Mouse (Mus musculus): Measurements from ENCODE around the gene L3mbtl1.

Gene L3mbtl1

GRCm38 (mm10) chr2:162991394-162992083 is 48.3 kb downstream of the L3mbtl1 start:
- Histone ChIP-seq H3K27me3 (ENCODE audit: insufficient read depth, low read length) (peaks cover 12% of the 10 kb centered on the region; the same call in 1 of the 2 replicates), H3K4me1 (replicated peaks; ENCODE audit: low read depth, low read length) (no peaks in the 10 kb centered on the region), H3K4me3 (replicated peaks; ENCODE audit: low read length) (no peak overlapping the region), H3K36me3 (ENCODE audit: insufficient read depth, low read length) (no peaks in the 10 kb centered on the region), H3K9me3 (ENCODE audit: low read length) (no peaks in the 10 kb centered on the region)
- no peak for TF ChIP-seq NANOG (IDR thresholded peaks at IDR 0.05; ENCODE audit: borderline replicate concordance, low read length)

- Histone ChIP-seq H3K27me3 (ENCODE audit: insufficient read depth, low read length) (peaks cover 7% of the 10 kb centered on the region; the same call in 1 of the 2 replicates), H3K4me1 (replicated peaks; ENCODE audit: low read depth, low read length) (peaks cover 3% of the 10 kb centered on the region), H3K4me3 (replicated peaks; ENCODE audit: low read length) (no peak overlapping the region), H3K36me3 (ENCODE audit: insufficient read depth, low read length) (no peaks in the 10 kb centered on the region), H3K9me3 (ENCODE audit: low read length) (no peaks in the 10 kb centered on the region)
- TF ChIP-seq POU5F1 (IDR thresholded peaks at IDR 0.05; ENCODE audit: borderline replicate concordance, low read length) (no peak), CTCF (conservative IDR thresholded peaks at IDR 0.05; ENCODE audit: low read length) (no peak), NANOG (IDR thresholded peaks at IDR 0.05; ENCODE audit: borderline replicate concordance, low read length) (no peak)
Measured at GRCm38 (mm10) chr2:162992084-162992437, 48.8 kb downstream of the L3mbtl1 start.

- Histone ChIP-seq H3K9me3 (ENCODE audit: low read length) (no peaks in the 10 kb centered on the region), H3K4me3 (replicated peaks; ENCODE audit: low read length) (no peak overlapping the region), H3K4me1 (replicated peaks; ENCODE audit: low read depth, low read length) (peaks cover 18% of the 10 kb centered on the region), H3K27me3 (ENCODE audit: insufficient read depth, low read length) (peaks cover 2% of the 10 kb centered on the region; the same call in 1 of the 2 replicates), H3K36me3 (ENCODE audit: insufficient read depth, low read length) (no peaks in the 10 kb centered on the region)
- TF ChIP-seq POU5F1 (IDR thresholded peaks at IDR 0.05; ENCODE audit: borderline replicate concordance, low read length) = no peak
- TF ChIP-seq NANOG (IDR thresholded peaks at IDR 0.05; ENCODE audit: borderline replicate concordance, low read length) = no peak
- TF ChIP-seq CTCF (conservative IDR thresholded peaks at IDR 0.05; ENCODE audit: low read length) = no peak
Measured at GRCm38 (mm10) chr2:162993881-162994616, 50.8 kb downstream of the L3mbtl1 start.

- Histone ChIP-seq H3K27me3 (ENCODE audit: insufficient read depth, low read length) (peaks cover 2% of the 10 kb centered on the region; the same call in 1 of the 2 replicates), H3K9me3 (ENCODE audit: low read length) (no peaks in the 10 kb centered on the region)
Measured at GRCm38 (mm10) chr2:162998528-162999230, 55.4 kb downstream of the L3mbtl1 start.

GRCm38 (mm10) chr2:162999744-163000143 is 56.5 kb downstream of the L3mbtl1 start:
- H3K27me3 ChIP-seq (ENCODE audit: insufficient read depth, low read length) = peaks cover under 1% of the 10 kb centered on the region; the same call in 1 of the 2 replicates

More at GRCm38 (mm10) chr2:162998528-162999230, 55.4 kb downstream of the L3mbtl1 start:
- H3K4me1 ChIP-seq (replicated peaks; ENCODE audit: low read depth, low read length) = peaks cover 22% of the 10 kb centered on the region
- peak overlapping the region; percentile 73 for H3K4me3 ChIP-seq (replicated peaks; ENCODE audit: low read length)
- TF ChIP-seq NANOG (IDR thresholded peaks at IDR 0.05; ENCODE audit: borderline replicate concordance, low read length) (no peak), CTCF (conservative IDR thresholded peaks at IDR 0.05; ENCODE audit: low read length) (peak; percentile 94)
- H3K36me3 ChIP-seq (ENCODE audit: insufficient read depth, low read length) = no peaks in the 10 kb centered on the region

GRCm38 (mm10) chr2:163001071-163001470 is 57.8 kb downstream of the L3mbtl1 start:
- no peaks in the 10 kb centered on the region for H3K9me3 ChIP-seq (ENCODE audit: low read length)
- H3K4me3 ChIP-seq (replicated peaks; ENCODE audit: low read length) = no peak overlapping the region
- H3K27me3 ChIP-seq (ENCODE audit: insufficient read depth, low read length) = no peaks in the 10 kb centered on the region
- H3K36me3 ChIP-seq (ENCODE audit: insufficient read depth, low read length) = no peaks in the 10 kb centered on the region
- no peak for TF ChIP-seq POU5F1 (IDR thresholded peaks at IDR 0.05; ENCODE audit: borderline replicate concordance, low read length)
- no peak for TF ChIP-seq NANOG (IDR thresholded peaks at IDR 0.05; ENCODE audit: borderline replicate concordance, low read length)
- no peak for TF ChIP-seq CTCF (conservative IDR thresholded peaks at IDR 0.05; ENCODE audit: low read length)
- H3K4me1 ChIP-seq (replicated peaks; ENCODE audit: low read depth, low read length) = peaks cover 22% of the 10 kb centered on the region

More at GRCm38 (mm10) chr2:162999744-163000143, 56.5 kb downstream of the L3mbtl1 start:
- Histone ChIP-seq H3K4me3 (replicated peaks; ENCODE audit: low read length) (no peak overlapping the region), H3K9me3 (ENCODE audit: low read length) (no peaks in the 10 kb centered on the region), H3K4me1 (replicated peaks; ENCODE audit: low read depth, low read length) (peaks cover 22% of the 10 kb centered on the region), H3K36me3 (ENCODE audit: insufficient read depth, low read length) (no peaks in the 10 kb centered on the region)
- TF ChIP-seq POU5F1 (IDR thresholded peaks at IDR 0.05; ENCODE audit: borderline replicate concordance, low read length) (no peak), CTCF (conservative IDR thresholded peaks at IDR 0.05; ENCODE audit: low read length) (peak; percentile 56)

- Histone ChIP-seq H3K36me3 (ENCODE audit: insufficient read depth, low read length) (no peaks in the 10 kb centered on the region), H3K9me3 (ENCODE audit: low read length) (peaks cover 4% of the 10 kb centered on the region), H3K4me3 (replicated peaks; ENCODE audit: low read length) (no peak overlapping the region), H3K27me3 (ENCODE audit: insufficient read depth, low read length) (no peaks in the 10 kb centered on the region), H3K4me1 (replicated peaks; ENCODE audit: low read depth, low read length) (no peaks in the 10 kb centered on the region)
- no peak for TF ChIP-seq NANOG (IDR thresholded peaks at IDR 0.05; ENCODE audit: borderline replicate concordance, low read length)
- TF ChIP-seq POU5F1 (IDR thresholded peaks at IDR 0.05; ENCODE audit: borderline replicate concordance, low read length) = no peak
- TF ChIP-seq CTCF (conservative IDR thresholded peaks at IDR 0.05; ENCODE audit: low read length) = no peak
Measured at GRCm38 (mm10) chr2:163007299-163007698, 64.0 kb downstream of the L3mbtl1 start.

Measured in E14TG2a.4 (cell line).